Mouse (Mus musculus) brain, adult 2 months (tissue): ENCODE data around the gene Entpd6.
A peak's percentile ranks its signal among the peaks of the same experiment; 100 is the strongest.

Source experiments
- DNase-seq: peaks from one replicate; pipeline ENCODE4 v3.0.0; 2011; ENCODE audit warnings: low read depth, low spot score

The Entpd6 gene

DNA sequence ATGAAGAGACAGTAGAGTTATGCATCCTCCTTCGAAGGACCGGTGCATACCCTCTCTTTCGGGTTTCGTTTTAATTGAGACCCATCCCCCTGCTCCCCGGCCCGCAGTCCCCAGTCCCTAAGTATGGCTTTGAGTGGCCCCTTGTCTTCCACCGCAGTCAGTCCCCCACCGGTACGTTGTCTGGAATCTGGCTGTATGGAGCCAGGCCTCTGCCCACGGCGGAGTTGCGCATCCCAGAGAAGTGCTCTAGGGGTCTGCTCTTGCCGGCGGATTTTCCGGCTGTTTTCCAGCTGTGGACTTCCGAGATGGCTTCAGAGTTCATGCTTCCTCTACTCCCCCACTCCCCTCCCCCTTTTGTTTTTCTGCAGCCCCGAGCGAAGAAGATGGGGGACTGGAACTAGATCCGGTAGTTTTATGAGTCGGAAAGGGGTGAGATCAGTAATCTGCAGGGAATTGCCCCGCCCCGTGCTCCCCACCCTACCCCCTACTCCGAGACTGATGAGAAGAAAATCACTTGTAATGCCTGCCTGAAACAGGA, 38.5 kb downstream of the Entpd6 start:
- no peak for DNase-seq

DNA sequence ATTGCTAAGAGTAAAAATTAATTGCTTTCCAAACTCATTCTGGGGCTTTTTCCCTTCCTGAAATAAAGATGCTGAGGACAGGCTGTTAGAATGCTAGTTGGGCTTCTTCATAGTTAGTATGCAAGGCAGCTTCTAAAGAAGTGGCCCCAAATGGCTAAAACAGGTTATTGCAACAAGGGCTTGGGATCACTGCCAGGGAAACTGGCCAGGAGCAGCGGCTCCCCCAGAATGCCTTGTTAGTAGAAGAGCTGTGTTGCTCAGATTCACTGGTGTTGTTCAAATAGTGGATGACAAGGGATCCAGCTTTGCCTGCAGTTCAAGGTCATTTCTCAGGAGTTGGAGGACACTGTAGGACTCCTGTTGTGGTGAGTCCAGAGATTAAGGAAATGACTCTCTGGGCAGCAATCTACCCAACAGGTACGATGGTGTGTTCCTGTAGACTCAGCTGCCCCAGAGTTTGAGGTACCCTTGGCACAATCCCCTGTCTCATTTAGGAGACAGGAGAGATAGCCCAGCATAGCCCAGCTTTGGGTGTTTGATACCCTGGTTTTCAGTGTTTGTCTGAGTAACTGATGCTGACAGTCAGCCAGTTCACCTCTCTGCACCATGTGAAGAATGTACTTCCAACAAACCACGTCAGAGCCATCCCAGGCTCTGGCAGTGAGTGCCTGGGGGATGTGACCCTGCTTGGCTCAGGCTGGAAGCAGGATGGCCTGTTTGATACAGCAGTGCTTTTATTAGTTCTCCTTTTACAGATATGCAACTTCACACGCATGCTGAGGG, 40.1 kb downstream of the Entpd6 start:
- peak; percentile 94 for DNase-seq

DNA sequence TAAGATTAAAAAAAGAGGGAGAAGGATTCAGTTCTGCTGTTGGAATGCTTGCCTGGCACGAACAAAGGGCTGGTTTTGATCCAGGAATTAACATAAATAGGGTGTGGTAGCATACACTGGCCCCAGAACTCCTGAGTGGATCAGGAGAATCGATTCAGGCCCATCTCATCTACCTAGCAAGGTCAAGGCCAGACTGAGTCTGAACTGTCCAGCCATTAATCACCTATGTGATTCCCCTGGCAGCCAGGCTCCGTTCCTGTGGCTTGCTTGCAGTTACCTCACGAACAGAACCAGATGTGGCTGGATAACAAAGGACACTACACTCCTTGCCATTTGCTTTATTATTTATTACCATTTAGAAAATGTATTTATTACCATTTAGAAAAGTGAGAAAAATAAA, 44.5 kb downstream of the Entpd6 start:
- no peak for DNase-seq

DNA sequence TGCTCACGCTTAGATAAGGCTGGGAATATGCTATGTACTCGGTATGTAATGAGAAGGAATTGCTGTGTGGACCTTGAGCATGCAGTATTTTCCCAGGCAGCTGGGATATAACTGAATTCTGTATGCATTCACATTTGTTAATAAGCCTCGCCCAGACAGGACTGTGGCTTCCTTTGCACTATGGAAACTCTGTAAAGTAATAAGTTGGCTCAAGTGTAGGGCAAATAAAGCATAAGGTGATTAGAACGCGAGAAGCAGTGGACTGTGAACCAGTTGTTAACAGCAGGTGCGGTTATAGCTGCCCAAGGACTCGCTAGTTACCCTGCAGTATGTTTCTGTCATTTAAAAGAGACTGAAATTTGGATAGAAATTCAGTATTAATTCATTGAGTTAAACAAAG, 49.2 kb downstream of the Entpd6 start:
- DNase-seq: no peak

DNA sequence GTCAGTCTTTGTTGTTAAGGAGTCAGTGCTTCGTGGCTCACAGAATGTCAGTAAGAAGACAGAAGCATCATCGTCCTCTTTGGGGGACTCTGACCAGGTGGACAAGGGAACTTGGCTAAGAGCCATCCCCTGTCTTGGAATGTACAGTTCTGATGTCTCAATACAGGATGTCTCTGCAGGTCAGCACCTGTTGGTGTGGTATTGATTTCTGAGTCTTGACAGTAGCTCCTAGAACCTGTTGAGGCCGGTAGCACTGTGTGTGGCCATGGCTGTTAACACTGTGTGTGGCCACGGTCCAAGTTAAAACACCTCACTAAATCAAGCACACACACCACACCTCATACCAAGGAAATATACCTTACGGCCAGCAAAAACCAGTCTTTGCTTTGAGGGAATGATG, 51.8 kb downstream of the Entpd6 start:
- DNase-seq: no peak

DNA sequence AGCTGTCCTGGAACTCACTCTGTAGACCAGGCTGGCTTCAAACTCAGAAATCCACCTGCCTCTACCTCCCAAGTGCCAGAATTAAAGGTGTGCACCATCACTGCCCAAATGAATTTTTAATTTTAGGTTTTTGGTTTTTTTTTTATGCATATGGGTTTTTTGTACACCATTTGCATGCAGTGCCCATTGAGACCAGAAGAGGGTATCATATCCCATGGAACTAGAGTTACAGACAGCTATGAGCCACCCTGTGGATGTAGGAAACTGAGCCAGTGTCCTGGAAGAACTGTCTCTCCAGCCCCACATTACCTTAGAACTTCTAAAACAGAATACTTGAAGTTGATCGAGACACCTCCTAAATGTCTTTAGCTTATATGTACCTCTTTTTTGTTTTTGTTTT, 54.2 kb downstream of the Entpd6 start:
- DNase-seq: peak; percentile 53

DNA sequence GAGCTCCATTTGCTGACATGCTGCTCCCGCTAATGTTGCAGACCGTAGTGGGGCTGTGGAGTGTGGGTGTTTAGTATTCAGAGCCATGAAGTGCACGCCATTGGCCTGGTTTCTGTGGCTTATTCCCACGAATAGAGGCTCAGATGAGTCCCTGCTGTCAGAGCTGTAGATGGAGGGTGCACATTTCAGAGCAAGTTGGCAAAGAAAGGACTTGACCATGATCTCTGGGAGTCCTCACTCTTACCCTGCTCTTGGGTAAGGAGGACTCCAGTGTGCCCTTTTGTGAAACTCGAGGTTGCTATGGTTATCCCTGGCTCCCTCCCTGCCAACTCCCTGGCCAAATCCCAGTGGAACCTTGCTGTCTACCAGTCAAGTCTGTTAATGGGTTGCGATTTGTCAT, 59.5 kb downstream of the Entpd6 start:
- DNase-seq: no peak

DNA sequence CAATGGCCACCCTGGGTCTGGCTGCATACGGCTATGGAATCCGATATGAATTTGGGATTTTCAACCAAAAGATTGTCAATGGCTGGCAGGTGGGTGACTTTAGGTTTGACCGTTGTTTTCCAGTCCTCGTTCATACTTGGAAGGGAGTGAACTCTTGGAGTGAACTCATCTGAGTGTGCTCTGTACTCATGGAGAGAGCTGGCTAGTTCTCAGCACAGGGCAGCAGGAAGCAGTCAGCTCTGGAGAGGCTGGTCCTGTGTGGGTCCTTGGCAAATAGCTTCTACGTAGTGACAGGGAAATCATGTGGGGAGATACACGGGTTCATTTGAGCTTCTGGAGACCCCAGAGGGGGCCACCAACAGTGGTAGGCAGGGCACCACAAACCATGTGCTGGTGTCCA, 60.0 kb downstream of the Entpd6 start:
- no peak for DNase-seq

DNA sequence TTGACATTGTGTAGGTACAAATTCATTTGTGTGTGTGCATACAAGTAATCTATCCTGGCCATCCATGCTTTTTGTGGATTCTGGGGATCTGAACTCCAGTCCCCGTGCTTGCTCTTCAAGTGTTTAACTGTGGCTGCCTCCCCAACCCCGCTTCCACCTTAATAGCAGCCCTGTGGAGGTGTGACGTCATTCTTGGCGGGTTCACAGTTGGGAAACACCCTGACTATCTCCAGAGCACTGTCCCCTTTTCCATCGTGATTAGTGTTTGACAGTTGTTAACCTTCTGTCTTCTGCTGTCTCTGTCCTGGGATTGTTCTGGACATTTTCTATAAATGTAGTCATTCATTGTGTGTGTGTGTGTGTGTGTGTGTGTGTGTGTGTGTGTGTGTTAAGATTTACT, 61.8 kb downstream of the Entpd6 start:
- no peak for DNase-seq

DNA sequence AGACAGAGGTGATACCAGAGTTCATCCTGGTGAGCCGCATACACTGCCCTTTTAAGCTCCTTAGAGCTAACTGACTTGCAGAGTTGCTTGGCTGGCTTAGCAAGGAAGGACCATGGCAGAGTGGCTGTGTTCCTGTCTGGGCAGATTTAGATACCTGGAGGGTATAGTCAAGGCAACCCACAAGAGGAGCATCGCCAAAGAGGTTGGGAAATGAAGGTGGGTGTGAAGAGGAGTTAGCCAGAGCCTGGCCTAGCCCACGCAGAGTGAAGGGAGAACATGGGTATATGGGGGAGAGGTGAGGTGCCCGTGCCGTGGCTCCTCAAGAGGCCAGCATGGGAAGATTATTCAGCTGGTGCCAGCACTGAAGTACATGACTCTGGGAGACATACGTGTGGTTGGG, 64.0 kb downstream of the Entpd6 start:
- DNase-seq: no peak

DNA sequence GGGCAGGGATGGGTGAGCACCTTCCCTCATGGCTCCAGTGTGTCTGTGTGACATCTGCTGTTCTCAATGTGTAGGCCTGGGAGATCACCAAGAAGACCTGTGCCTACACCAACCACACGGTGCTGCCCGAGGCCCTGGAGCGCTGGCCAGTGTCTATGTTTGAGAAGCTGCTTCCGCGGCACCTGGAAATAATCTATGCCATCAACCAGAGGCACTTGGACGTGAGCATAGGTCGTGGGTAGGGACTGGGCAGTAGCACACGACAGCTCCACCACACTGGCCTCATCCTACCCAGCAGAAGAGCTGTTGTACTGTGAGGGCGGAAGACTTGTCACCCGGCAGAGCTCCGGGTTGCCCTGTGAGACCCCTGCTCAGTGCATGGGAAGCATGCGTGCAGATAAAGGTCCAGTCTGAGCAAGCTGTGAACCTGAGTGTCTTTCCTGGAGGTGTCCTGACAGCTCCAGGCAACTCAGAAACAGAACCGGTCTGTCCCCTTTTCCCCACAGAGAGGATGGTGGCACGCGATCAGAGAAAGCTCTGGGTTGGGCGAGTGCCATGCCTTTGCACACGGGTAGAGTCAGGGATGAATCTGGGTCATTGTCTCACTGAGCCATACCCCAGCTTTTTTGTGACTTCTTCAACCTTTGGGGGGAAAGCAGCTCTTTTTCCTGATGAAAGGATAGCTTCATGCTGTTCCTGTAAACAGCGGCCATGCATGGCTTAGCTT, 68.0 kb downstream of the Entpd6 start:
- DNase-seq: peak; percentile 74

DNA sequence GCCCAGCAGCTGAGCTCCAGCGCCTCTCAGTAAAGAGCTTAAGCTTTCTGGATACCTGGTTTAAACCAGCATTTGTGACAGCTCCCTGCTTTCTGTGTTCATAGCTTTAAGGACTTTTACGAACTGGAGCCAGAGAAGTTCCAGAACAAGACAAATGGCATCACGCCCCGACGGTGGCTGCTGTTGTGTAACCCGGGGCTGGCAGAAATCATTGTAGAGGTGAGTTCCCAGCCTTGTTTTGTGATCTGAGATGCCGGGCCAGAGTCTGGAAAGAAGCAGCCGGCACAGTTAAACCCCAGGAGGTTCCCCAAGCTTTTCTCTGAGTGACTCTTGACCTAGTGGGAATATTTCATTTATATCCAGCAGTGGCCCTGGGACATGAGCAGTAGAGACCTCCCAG, 69.9 kb downstream of the Entpd6 start:
- DNase-seq: no peak

DNA sequence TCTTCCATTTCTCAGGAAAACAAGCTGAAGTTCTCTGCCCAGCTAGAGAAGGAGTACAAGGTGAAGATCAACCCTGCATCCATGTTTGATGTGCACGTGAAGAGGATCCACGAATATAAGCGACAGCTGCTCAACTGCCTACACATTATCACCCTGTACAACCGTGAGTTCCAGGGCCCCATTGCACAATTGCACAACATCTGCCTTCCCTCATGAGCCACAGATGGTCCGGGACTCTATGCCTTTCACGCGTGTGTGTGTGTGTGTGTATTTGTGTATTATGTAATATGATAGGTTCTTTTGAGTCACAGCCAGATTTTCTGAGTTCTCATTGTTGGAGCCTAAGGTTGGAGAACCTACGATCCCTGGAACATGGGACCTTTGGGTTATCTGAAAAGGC, 71.9 kb downstream of the Entpd6 start:
- peak; percentile 61 for DNase-seq
